Mouse (Mus musculus) C2C12 (cell line): ENCODE measurements around the gene Tigit.

Experiments used
- CTCF ChIP-seq: IDR thresholded peaks from one replicate; pipeline ENCODE4 v1.5.1; 2011; ENCODE audit not compliant: control insufficient read depth, insufficient read depth, insufficient read length
- MYOD1 ChIP-seq: IDR thresholded peaks from one replicate; pipeline ENCODE4 v1.6.1; 2011; ENCODE audit warnings: low read depth; ENCODE audit not compliant: control insufficient read depth, insufficient read length
- USF1 ChIP-seq: IDR thresholded peaks from one replicate; pipeline ENCODE4 v1.6.1; 2011; ENCODE audit warnings: low read depth, mild to moderate bottlenecking, control low read depth, moderate library complexity

DNA sequence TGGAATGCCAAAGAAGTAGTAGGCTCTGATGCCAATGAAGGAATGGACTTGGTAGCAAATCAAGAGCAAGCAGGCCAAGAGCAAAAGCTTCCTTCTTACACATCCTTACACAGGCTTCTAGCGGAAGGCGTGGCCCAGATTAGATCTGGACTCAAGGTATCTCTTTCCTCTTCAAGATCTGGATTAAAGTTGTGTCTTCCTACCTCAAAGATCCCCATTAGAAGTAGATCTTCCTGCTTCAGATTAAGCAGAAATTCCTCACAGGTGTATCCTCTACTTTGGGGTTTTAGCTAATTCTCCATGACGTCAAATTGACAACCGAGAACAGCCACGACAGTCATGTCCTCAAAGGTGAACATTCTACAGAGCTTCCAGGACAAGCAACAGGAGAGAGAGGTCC lies 27.8 kb upstream of the Tigit start:
- TF ChIP-seq CTCF: no peak
- no peak for TF ChIP-seq USF1
- TF ChIP-seq MYOD1: no peak
